Mouse (Mus musculus) left cerebral cortex, adult 18-20 months (tissue): ENCODE results near the gene Usp45. TPM values are rescaled to one million over a fixed set of nuclear protein-coding genes. Genes with fewer than 3 reads are reported as not detected.
"Not testable (repeated sequence)": the region's sequence is repeated elsewhere in the genome, so short reads cannot be mapped to it uniquely, and the experiment has no call there.

Experiments used
- DNase-seq, 2 experiments: peaks; one replicate each; pipeline ENCODE4 v3.0.0; 2021 to 2022; ENCODE audit warnings: low spot score in 2 of 2, mixed read lengths in 1 of 2
- long read RNA-seq, 2 experiments: library from polyadenylated mRNA; stranded (forward); transcript quantifications; one replicate each; pipeline ENCODE4 v2.0.0; 2021
- total RNA-seq, 2 experiments: library from RNA; stranded (reverse); gene quantifications; 2 replicates each; pipeline ENCODE4 v1.2.3; 2021

Usp45 gene
- total RNA-seq: 10 to 100 TPM; 42.2 to 51.0 TPM
- long read RNA-seq, experiment 1, full-length matches to known transcripts: 1 of 7 reads
- long read RNA-seq, experiment 1, partial matches to known transcripts: 1 of 7 reads
- long read RNA-seq, experiment 1, other reads (novel, unspliced or antisense): 5 of 7 reads
- long read RNA-seq, experiment 2, partial matches to known transcripts: 1 of 7 reads
- long read RNA-seq, experiment 2, other reads (novel, unspliced or antisense): 6 of 7 reads

- peak; percentile 84 to 89 for DNase-seq
Observed at GRCm38 (mm10) chr4:21766863-21767304, at the start of gene Usp45, which contains the start of gene Tstd3. TSS of gene Usp45 (plus strand) at chr4:21767156. TSS of gene Tstd3 (minus strand) at chr4:21767212.

GRCm38 (mm10) chr4:21722752-21723334 is 44.1 kb upstream of the Usp45 start:
- no peak for DNase-seq

DNA sequence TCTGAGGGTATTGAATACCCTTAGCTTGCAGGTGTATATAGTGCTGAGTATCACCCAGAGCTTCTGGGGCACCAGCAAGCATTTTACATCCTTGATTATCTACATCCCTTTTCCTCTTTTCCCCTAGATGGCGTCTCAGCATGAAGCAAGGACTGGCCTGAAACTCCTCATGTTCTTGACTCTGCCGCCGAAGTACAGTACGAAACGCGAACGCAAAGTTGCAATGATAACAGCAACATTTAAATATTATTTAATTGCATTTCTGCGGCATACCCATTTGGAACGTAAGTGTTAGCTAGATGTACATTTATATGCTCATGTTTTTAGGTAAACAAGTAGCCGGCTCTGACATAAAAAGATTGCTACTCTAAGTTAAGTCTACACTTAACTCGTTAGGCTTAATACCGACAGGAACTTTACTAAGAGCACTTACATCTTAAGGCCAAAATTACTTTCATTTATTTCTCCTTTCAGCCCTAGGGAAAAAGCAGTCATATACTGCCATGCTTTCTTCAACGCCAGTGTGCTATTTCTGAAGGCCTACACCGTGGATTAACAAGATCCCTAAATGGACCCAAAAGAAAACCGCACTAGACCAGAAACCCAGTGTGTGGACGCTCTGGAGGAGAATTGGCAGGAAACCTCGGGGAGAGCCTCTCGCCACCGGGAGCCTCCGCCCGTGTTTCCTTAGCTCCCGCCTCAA is 39.9 kb upstream of the Usp45 start:
- DNase-seq: peak; percentile 20 to 26

GRCm38 (mm10) chr4:21727615-21728165 is 39.3 kb upstream of the Usp45 start, which contains the start of gene Ccnc:
TSS of gene Ccnc (plus strand) at chr4:21727701.
- DNase-seq: peak; percentile 92 to 94

GRCm38 (mm10) chr4:21739169-21739568 is 27.8 kb upstream of the Usp45 start:
- DNase-seq: no peak

DNA sequence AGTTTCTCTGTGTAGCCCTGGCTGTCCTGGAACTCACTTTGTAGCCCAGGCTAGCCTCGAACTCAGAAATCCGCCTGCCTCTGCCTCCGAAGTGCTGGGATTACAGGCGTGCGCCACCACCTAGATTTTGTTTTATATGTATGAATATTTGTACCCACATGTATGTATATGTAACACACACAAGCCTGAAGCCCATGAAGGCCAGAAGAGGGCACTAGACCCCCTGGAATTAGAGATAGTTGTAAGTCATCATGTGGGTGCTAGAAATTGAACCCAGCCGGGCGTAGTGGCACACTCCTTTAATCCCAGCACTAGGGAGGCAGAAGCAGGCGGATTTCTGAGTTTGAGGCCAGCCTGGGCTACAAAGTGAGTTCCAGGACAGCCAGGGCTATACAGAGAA is 22.8 kb upstream of the Usp45 start:
- DNase-seq: not testable (repeated sequence)

- DNase-seq: no peak
Observed at GRCm38 (mm10) chr4:21745723-21746122, 21.2 kb upstream of the Usp45 start.

GRCm38 (mm10) chr4:21755123-21755789 is 11.7 kb upstream of the Usp45 start:
- no peak for DNase-seq

DNA sequence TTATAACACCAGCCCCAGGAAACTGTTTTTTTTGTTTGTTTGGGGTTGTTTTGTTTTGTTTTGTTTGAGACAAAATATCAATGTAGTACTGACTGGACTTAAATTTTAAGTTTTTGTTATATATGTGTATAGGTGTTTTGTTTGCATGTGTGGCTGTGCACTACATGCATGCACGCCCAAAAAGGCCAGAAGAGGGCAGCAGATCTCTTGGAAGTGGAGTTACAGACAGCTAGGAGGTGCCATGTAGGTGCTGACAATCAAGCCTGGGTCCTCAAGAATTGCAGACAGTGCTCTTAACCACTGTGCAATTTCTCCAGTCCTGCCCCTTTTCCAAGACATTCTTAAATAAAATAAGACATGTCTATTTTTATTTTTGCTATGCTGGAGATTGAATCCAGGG is 8.1 kb upstream of the Usp45 start:
- no peak for DNase-seq

- no peak for DNase-seq
Observed at GRCm38 (mm10) chr4:21761416-21762160, 5.4 kb upstream of the Usp45 start.

DNA sequence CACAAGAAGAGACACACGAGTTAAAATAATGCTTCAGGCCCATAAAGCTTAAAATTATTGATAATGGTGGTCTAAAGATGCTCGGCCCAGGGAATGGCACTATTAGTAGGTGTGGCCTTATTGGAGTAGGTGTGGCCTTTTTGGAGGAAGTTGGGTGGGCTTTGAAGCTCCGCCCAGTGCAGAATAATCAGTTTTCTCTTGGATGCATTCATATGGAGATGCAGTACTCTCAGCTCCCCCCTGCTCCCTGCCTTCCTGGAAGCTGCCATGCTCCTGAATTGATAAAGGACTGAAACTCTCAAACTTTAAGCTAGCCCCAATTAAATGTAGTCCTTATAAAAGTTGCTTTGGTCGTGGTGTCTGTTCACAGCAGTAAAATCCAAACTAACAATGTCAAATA is 3.1 kb upstream of the Usp45 start:
- DNase-seq: no peak

DNA sequence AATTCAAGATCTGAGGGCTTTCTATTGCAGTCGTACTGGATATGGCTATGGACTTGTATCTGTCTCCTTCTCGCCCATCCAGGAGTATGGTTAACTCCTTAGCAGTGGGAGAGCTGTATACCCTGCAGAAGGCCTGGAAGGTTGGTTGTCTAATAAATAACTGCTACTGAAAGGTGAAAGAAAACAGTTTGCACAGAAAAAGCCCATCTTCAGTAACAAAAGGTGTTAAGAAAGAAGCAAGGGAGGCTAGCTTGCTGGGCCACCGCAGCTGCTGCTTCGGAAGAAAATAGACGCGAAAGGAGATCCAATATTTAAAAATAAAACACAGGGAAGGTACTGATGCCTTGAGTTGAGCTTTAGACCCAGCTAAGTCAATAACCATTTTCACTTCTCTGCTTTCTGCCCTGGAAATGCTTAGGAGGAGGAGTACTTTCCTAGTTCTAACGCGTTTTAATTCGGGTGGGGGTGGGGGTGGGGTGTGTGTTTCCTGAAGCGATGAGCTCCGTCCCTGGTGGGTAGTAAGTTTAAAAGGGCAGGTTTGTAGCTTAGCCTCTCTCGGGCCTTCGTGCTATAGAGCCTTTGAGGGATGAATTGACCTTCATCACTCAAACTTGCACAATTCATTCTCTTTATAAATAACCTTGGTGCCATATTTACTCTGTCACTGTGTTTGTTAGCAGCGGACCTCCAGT is 639 bp upstream of the Usp45 start:
- no peak for DNase-seq

GRCm38 (mm10) chr4:21771064-21771463 is 4.1 kb downstream of the Usp45 start:
- DNase-seq: no peak

DNA sequence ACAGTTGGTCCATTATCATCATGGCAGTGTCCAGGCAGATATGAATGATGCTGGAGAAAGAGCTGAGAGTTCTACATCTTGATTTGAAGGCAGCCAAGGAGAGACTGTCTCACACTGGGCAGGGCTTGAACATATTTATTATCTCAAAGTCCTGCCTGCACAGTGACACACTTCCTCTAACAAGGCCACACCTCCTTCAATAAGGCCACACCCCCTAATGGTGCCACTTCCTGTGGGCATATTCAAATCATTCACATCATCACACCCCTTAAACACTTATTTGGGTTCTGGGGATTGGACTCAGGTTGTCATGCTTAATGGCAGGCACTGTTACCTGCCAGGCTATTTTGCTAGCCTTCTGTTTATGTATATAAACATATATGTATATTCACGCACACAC is 5.3 kb downstream of the Usp45 start:
- no peak for DNase-seq

DNA sequence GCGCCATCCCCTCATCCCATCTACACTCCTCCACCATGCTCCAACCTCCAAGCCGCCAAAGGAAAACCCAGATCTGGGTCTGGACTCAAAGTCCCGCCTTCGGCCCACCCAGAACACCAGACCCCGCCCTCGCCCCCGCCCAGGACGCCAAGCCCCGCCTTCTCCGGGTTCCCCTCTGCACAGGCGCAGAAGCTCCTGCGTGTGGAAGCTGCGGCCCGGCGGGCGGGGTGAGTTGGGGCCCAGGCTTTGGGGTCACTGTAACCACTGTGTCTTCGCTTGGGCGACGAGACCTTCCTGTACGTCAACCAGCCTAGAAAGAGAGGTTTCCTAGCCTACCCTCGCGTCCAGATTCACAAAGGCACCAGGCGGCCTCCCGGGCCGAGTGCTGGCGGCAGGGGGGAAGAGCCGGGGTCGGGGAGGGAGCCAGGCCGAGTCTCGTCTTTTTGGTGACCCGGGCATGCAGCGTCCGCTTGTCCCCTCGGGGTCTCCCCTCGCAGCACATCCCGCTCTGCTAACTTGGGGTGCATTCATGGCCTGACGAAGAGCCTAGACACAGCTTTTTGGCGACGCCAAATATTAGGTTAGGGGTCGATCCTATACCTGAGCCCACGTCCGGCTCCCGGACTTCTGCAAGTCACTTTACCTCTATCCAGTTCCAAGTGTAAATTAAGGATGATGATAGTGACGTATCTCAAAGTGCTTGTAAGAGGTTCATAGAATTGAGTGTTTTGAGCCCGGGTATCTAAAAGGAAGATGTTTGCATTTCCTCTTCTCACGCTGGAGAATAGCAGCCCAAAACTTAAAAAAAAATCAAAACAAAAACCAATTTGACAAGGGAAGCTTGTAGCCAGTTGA is 9.4 kb downstream of the Usp45 start:
- DNase-seq: peak; percentile 90 to 93

DNA sequence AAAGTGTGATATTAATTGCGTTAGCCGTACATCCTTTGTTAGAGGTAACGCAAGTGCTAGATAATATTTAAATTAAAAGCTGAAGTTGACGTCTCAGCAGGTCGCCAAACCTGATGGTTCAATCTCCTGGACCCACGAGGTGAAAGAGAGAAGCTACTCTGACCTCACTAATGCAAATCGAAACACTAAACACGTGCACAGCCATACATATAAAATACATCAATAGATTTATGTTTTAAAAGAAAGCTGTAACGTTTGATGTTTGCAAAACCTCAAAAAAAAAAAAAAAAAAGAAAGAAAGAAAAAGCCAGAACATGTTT is 9.9 kb downstream of the Usp45 start:
- DNase-seq: no peak

DNA sequence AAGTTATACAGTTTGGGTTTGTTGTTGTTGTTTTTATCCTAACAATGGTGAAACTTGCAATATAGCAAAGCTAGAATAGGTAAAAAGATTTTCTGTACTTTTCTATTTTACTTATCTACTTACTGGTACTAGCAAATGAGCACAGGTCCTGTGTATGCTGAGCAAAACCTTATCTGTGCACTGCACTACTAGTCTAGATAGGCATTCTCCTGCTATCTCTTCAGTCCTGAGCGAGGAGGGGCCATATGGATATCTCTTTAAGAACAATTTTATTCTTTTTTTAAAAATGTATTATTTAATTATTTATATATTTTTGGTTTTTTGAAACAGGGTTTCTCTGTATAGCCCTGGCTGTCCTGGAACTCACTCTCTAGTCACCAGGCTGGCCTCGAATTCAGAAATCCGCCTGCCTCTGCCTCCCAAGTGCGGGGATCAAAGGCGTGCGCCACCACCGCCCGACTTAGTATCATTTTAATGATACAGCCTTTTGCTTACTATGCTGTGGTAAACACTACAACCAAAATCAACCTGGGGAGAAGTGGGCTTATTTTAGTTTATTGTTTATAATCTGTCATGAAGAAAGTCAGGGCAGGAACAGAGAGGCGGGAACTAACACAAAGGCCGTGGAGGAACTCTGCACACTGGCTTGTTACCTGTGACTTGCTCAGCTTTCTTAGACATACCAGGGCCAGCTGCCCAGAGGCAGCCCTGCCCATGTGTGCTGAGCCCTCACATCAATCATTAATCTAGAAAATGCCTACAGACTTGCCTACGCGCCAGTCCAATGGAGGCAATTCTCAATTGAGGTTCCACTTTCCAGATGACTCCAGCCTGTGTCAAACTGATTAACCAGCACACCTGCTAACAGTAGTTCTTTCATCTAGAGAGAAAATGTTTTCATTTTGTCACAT is 14.1 kb downstream of the Usp45 start:
- DNase-seq: no peak

DNA sequence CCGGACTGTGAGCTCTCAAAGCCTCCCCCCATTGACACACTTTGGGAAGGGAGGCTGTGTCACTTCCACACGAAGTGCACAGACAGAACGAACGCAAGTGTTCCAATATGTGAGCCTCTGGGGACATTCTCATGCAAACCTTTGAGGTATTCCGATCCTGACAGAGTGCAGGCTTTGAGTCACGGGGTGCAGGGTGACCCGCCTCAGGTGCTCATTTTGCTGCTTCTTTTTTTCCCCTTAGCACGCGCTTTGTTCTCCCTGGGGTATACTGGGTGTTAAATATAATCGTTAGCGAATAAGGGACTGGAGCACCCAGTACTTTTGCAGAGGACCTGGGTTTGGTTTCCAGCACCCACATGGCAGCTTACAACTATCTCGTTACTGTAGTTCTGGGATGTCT is 19.3 kb downstream of the Usp45 start:
- DNase-seq: no peak
